Mouse (Mus musculus): ENCODE results near the gene Cyp4f17. TPM values are rescaled to one million over a fixed set of nuclear protein-coding genes. Genes with fewer than 3 reads are reported as not detected.
"Not testable (repeated sequence)": the region's sequence is repeated elsewhere in the genome, so short reads cannot be mapped to it uniquely, and the experiment has no call there.

The Cyp4f17 gene
- polyA plus RNA-seq, 1 experiment from 2014 or later, result 12.8 TPM

DNA sequence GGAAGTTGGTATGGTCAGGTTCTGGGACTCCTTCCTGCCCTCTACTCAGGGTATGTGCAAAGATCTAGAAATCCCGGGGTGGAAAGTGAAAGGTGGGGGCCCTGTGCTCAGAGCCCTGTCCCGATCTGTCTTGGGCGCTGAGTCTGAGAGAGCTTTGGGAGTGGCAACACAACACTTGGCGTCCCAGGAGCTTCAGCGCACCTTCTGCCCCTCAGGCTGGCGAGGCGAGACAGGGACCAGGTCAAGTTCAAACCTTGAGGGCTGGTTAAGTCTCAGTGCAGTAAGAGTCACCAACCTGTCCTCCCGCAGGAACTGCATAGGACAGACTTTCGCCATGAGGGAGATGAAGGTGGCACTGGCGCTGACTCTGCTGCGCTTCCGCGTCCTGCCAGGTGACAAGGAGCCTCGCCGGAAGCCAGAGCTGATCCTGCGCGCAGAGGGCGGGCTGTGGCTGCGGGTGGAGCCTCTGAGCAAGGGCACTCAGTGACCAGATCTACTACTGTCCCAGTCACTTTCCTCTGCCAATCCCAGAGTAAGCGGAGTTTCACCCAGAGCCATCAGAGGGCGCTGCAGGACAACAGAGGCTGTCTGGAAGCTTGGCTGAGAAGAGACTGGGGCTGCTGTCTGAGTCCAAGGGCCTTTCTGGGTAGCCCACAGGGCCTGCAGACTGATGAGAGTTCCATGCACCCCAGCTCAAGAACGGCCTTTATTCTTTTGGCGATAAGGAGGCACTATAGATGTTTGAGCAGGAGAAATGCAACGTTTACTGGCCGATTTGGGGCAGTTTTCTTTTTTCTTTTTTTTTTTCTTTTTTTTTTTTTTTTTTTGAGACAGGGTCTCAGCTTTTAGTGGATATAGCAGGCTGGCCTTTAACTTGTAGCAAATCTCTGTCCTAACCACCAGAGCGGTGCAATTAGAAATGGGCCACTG is 22.8 kb downstream of the Cyp4f17 start:
- H3K27me3 ChIP-seq, result no peaks in the 10 kb centered on the region
- H3K9ac ChIP-seq, result peak overlapping the region; percentile 59; the same call in 1 of the 2 replicates
- H3K27ac ChIP-seq, result no peak overlapping the region
- peaks cover 9% of the 10 kb centered on the region for H3K4me1 ChIP-seq (replicated peaks)
- H3K4me2 ChIP-seq, result peak overlapping the region; percentile 46
- H3K9me3 ChIP-seq, result no peaks in the 10 kb centered on the region
- peaks cover 19% of the 10 kb centered on the region for H3K36me3 ChIP-seq
- 20% methylated on average over 26 of the region's 26 CpGs for WGBS
- H3K4me3 ChIP-seq, result 0 out of 2 replicates have a peak overlapping the region, but pooled peaks have one; percentile 15
- peak; percentile 59 for ATAC-seq (ENCODE audit: low FRiP score)

DNA sequence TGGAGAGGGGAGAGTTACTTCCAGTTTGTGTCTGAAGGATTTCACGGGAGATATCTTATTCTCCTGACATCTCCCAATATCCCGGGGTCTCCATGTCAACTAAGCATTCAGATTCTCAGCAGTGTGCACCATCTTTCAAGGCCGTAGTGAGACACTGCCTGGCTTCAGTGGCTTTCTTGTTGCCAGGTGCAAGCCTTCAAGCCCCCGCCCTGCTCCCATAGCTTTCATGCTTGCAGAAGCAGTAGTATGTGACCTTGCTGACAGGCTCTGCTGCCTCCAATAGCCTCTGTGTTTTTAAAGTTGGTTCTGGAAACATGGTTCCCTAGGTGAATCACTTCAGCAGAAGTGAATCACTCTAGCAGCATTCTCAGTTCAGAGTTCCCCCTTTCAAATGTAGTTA is 26.5 kb downstream of the Cyp4f17 start:
- H3K4me1 ChIP-seq (replicated peaks), result peaks cover 21% of the 10 kb centered on the region
- not testable (repeated sequence) for H3K36me3 ChIP-seq; H3K9me3 ChIP-seq; H3K4me3 ChIP-seq; H3K27me3 ChIP-seq; H3K4me2 ChIP-seq; ATAC-seq (ENCODE audit: low FRiP score); H3K27ac ChIP-seq; H3K9ac ChIP-seq
- 55% methylated on average over 4 of the region's 4 CpGs for WGBS

DNA sequence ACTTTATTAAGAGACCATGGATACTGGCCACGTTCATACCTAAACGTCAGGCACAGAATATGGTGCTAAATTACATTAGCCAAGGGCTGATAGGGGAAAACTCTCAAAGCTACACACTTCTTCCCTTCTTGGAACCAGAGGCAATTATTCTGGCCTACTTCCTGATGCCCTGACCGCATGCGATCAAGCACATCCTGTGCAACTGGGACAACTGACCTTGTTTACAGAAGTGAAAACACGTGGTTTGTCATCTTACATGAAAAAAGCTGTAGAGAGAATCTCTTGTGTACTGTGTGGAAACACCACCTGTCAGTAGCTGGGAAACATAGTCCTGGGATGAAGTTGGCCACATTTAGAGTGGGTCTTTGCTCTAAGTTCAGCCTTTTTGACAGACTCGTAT is 28.2 kb downstream of the Cyp4f17 start:
- 85% methylated on average over 6 of the region's 6 CpGs for WGBS
- no peak for ATAC-seq (ENCODE audit: low FRiP score)
- Histone ChIP-seq H3K4me1 (replicated peaks) (peaks cover 16% of the 10 kb centered on the region), H3K4me3 (no peak overlapping the region), H3K9me3 (no peaks in the 10 kb centered on the region), H3K36me3 (no peaks in the 10 kb centered on the region), H3K27me3 (no peaks in the 10 kb centered on the region), H3K4me2 (no peak overlapping the region), H3K27ac (no peak overlapping the region), H3K9ac (no peak overlapping the region)

DNA sequence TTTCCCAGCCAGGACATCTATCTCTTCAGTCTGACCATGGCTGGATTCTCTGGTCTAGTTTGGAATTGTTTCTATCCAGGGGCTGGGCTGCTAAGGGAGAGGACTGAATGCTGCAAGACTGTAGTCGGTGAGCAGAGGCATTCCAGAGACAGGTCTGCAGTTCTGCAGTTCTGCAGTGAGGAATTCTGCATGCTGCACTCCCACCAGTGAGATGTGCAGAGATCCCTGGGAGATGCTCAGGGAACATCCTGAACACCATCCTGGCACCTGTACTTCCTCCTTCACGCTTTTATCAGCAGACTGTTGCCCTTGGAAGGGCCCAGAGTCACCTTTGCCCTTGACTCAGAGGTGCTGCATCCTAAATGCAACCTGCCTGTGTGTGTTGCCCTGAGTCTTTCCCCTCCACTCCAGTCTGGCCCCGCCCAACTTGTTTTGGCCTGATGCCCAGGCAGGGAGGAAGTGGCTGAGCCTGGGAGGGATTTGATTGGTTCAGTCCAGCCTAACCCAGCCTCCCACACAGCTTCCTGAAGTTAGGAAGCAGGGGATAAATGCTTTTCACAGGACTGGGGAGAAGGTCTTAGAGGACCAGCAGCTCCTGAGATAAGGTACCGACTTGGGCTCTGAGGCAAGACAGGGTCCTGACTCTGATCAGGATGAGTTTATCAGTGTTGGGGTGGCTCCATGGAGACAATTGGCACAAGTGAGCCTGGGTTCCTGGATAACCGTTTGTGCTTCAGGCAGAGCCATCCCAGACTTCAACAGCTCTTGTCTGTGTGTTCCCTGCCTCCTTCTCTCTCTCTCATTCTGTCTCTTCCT is 30.4 kb downstream of the Cyp4f17 start, which contains the start of gene Cyp4f16:
Cyp4f16 (plus strand) TSS at position 508 of the 816 bp plus-strand sequence.
- H3K27ac ChIP-seq, H3K36me3 ChIP-seq, H3K9me3 ChIP-seq, H3K27me3 ChIP-seq: not testable (repeated sequence)
- H3K9ac ChIP-seq, result peak within 1 kb of the TSS; percentile 68
- peaks cover 16% of the 10 kb centered on the region for H3K4me1 ChIP-seq (replicated peaks)
- 13% methylated on average over 5 of the region's 5 CpGs for WGBS
- ATAC-seq (ENCODE audit: low FRiP score), result peak; percentile 95
- H3K4me2 ChIP-seq, result peak within 1 kb of the TSS; percentile 60
- peak within 1 kb of the TSS; percentile 46 for H3K4me3 ChIP-seq

- H3K4me1 ChIP-seq (replicated peaks), result peaks cover 16% of the 10 kb centered on the region
- no peaks in the 10 kb centered on the region for H3K27me3 ChIP-seq
- no peaks in the 10 kb centered on the region for H3K36me3 ChIP-seq
- H3K9ac ChIP-seq, result peak overlapping the region; percentile 68
- no peaks in the 10 kb centered on the region for H3K9me3 ChIP-seq
- H3K4me2 ChIP-seq, result peak overlapping the region; percentile 60
- ATAC-seq (ENCODE audit: low FRiP score), result no peak
- 71% methylated on average over 5 of the region's 5 CpGs for WGBS
- peak overlapping the region; percentile 46 for H3K4me3 ChIP-seq
- no peak overlapping the region for H3K27ac ChIP-seq
These were observed 31.0 kb downstream of the Cyp4f17 start for GRCm38 (mm10) chr17:32536867-32537250.

- ATAC-seq (ENCODE audit: low FRiP score); H3K4me2 ChIP-seq: not testable (repeated sequence)
- 93% methylated on average over 5 of the region's 5 CpGs for WGBS
These were observed 38.9 kb downstream of the Cyp4f17 start for GRCm38 (mm10) chr17:32544792-32545191.

GRCm38 (mm10) chr17:32550377-32550776 is 44.5 kb downstream of the Cyp4f17 start:
- H3K4me2 ChIP-seq, result peak overlapping the region; percentile 55
- ATAC-seq (ENCODE audit: low FRiP score), result peak; percentile 59
- not testable (repeated sequence) for H3K36me3 ChIP-seq, H3K27me3 ChIP-seq, H3K27ac ChIP-seq, H3K9me3 ChIP-seq
- peaks cover 13% of the 10 kb centered on the region for H3K4me1 ChIP-seq (replicated peaks)
- WGBS, result 93% methylated on average over 3 of the region's 3 CpGs
- H3K9ac ChIP-seq, result peak overlapping the region; percentile 73
- H3K4me3 ChIP-seq, result peak overlapping the region; percentile 41

More at GRCm38 (mm10) chr17:32544792-32545191, 38.9 kb downstream of the Cyp4f17 start:
- H3K4me1 ChIP-seq (replicated peaks); H3K27ac ChIP-seq; H3K4me3 ChIP-seq; H3K27me3 ChIP-seq; H3K9ac ChIP-seq; H3K9me3 ChIP-seq: not testable (repeated sequence)
- H3K36me3 ChIP-seq, result peaks cover 18% of the 10 kb centered on the region; the same call in 1 of the 2 replicates

GRCm38 (mm10) chr17:32550900-32551770 is 45.3 kb downstream of the Cyp4f17 start:
- WGBS, result 12% methylated on average over 20 of the region's 20 CpGs
- Histone ChIP-seq H3K4me3 (peak overlapping the region; percentile 41), H3K4me1 (replicated peaks) (peaks cover 13% of the 10 kb centered on the region), H3K4me2 (peak overlapping the region; percentile 55), H3K27ac (peak overlapping the region; percentile 19; the same call in 1 of the 2 replicates), H3K9ac (peak overlapping the region; percentile 73), H3K27me3 (no peaks in the 10 kb centered on the region), H3K36me3 (no peaks in the 10 kb centered on the region), H3K9me3 (no peaks in the 10 kb centered on the region)
- peak; percentile 94 for ATAC-seq (ENCODE audit: low FRiP score)

- not testable (repeated sequence) for H3K27ac ChIP-seq; H3K9me3 ChIP-seq; H3K4me3 ChIP-seq; ATAC-seq (ENCODE audit: low FRiP score); H3K9ac ChIP-seq; H3K36me3 ChIP-seq; H3K27me3 ChIP-seq; H3K4me2 ChIP-seq
- peaks cover 13% of the 10 kb centered on the region for H3K4me1 ChIP-seq (replicated peaks)
- 44% methylated on average over 1 of the region's 1 CpGs for WGBS
These were observed 47.2 kb downstream of the Cyp4f17 start for GRCm38 (mm10) chr17:32553016-32553415.

- H3K27me3 ChIP-seq; H3K36me3 ChIP-seq; H3K4me3 ChIP-seq; ATAC-seq (ENCODE audit: low FRiP score); H3K4me2 ChIP-seq; H3K9ac ChIP-seq; H3K9me3 ChIP-seq; H3K27ac ChIP-seq: not testable (repeated sequence)
- peaks cover 13% of the 10 kb centered on the region for H3K4me1 ChIP-seq (replicated peaks)
- WGBS, result 86% methylated on average over 9 of the region's 9 CpGs
These were observed 48.5 kb downstream of the Cyp4f17 start for GRCm38 (mm10) chr17:32554368-32554767.

DNA sequence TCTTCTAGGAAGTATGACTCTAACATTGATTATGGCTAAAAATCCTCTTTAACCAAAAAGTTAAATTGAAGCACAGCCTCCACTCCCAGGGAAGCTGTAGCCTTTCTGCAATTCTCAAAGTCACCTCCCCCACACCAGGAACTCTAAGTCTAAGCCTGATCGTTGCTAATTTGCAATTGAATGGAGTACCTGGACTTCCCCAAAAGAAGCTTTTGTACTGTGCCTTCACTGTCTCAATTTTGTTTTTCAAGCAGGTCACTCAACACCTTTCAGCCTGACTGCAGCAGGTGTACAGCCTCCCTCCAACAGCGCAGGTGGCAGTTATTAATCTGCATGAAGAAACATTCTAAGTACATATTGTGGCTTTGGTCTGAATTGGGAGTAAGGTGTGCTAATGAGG is 57.5 kb downstream of the Cyp4f17 start:
- H3K4me3 ChIP-seq; H3K9ac ChIP-seq; H3K27ac ChIP-seq; H3K4me1 ChIP-seq (replicated peaks); H3K36me3 ChIP-seq; H3K4me2 ChIP-seq; H3K27me3 ChIP-seq; ATAC-seq (ENCODE audit: low FRiP score): not testable (repeated sequence)
- 88% methylated on average over 2 of the region's 2 CpGs for WGBS
- 0 out of 2 replicates have a peak, but pooled peaks cover 18% of the 10 kb centered on the region for H3K9me3 ChIP-seq

All from hindbrain, embryonic 13.5 days (tissue).